Mouse (Mus musculus) liver, embryonic 16.5 days (tissue): ENCODE results near the gene Bicral. TPM values are rescaled to one million over a fixed set of nuclear protein-coding genes. Genes with fewer than 3 reads are reported as not detected.

Experiments
- ATAC-seq: fragments of 200-750 bp; cut with Nextera tagmentation; 2 replicates; pipeline ENCODE4 v1.8.0; 2017; ENCODE audit warnings: low read depth, mild to moderate bottlenecking, moderate number of reproducible peaks, moderate library complexity
- H3K27ac ChIP-seq: fragments of 300-500 bp; sonication (generic); 2 replicates; pipeline ENCODE4 v1.5.1; 2014; ENCODE audit warnings: mild to moderate bottlenecking, low read length
- H3K27me3 ChIP-seq: fragments of 300-500 bp; sonication (generic); 2 replicates; pipeline ENCODE4 v1.6.1; 2014; ENCODE audit warnings: low read depth, low read length, mixed read lengths; ENCODE audit not compliant: control insufficient read depth, insufficient read depth
- H3K36me3 ChIP-seq: fragments of 300-500 bp; sonication (generic); 2 replicates; pipeline ENCODE4 v1.6.1; 2014; ENCODE audit warnings: mild to moderate bottlenecking; ENCODE audit not compliant: control insufficient read depth, insufficient read depth
- H3K4me1 ChIP-seq: fragments of 300-500 bp; sonication (generic); 2 replicates; pipeline ENCODE4 v1.6.1; 2014; ENCODE audit warnings: low read depth, low read length, mixed read lengths; ENCODE audit not compliant: control insufficient read depth
- H3K4me2 ChIP-seq: fragments of 300-500 bp; sonication (generic); 2 replicates; pipeline ENCODE4 v1.6.1; 2014; ENCODE audit warnings: low read depth, low read length, mixed read lengths
- H3K4me3 ChIP-seq: fragments of 300-500 bp; sonication (generic); 2 replicates; pipeline ENCODE4 v1.5.1; 2014; ENCODE audit warnings: low read depth, mild to moderate bottlenecking, low read length
- H3K9ac ChIP-seq: fragments of 300-500 bp; sonication (generic); 2 replicates; pipeline ENCODE4 v1.6.1; 2014; ENCODE audit warnings: low read depth, low read length
- H3K9me3 ChIP-seq: fragments of 300-500 bp; sonication (generic); replicated peaks from 2 replicates; pipeline ENCODE4 v1.6.1; 2016; ENCODE audit warnings: low read length; ENCODE audit not compliant: control insufficient read depth
- WGBS: fragments of 180-500 bp; shearing (Covaris S2); extraction: QIAGEN DNeasy Blood & Tissue Kit; methylation state at CpG from one replicate; pipeline ENCODE4 v1.1.7; 2014; ENCODE audit not compliant: insufficient replicate concordance; 5-methylcytosine and 5-hydroxymethylcytosine counted together
- polyA plus RNA-seq: library from polyadenylated mRNA; unstranded; fragments of >200 nt; fragmentation: Nextera tagmentation; extraction: Ambion mirVana; gene quantifications from 2 replicates; pipeline ENCODE4 v1.2.1, GENCODE M21; 2015

Bicral gene
- polyA plus RNA-seq, 1 experiment from 2014 or later: 2.5 TPM

DNA sequence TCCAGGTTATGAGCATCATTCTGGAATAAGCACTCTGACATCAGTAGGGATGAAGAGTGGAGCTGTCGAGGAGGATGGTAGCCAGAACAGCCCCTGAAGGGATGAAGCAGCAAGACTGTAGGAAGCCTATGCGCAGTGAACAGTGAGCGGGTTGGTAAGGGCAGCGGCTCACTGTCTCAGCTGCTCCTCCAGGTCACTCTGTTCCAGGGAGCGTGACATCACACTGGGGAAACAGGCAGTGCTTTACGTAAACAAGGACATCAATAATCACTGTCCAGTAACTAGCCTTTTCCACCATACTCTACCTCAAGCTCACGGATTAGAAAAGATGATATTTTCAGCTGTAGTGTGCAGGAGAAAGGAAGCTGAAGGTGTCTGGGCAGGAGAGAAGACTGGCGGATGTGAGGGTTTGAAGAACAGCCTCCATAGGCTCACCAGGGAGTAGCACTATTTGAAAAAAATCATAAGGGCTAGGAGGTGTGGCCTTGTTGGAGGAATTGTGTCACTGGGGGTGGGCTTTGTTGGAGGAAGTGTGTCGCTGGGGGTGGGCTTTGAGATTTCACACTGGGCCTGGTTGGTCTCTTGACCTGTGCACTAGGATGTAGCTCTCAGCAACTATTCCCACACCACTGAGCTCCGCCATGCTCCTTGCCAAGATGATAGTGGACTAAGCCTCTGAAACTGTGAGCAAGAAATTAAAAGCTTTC lies 17.8 kb downstream of the Bicral start:
- no peak overlapping the region for H3K27ac ChIP-seq
- no peaks in the 10 kb centered on the region for H3K9me3 ChIP-seq
- no peaks in the 10 kb centered on the region for H3K27me3 ChIP-seq
- H3K9ac ChIP-seq: no peak overlapping the region
- WGBS: 82% methylated on average over 10 of the region's 10 CpGs
- peaks cover 6% of the 10 kb centered on the region for H3K4me1 ChIP-seq
- no peak overlapping the region for H3K4me2 ChIP-seq
- H3K36me3 ChIP-seq: no peaks in the 10 kb centered on the region
- ATAC-seq: no peak
- H3K4me3 ChIP-seq: no peak overlapping the region

DNA sequence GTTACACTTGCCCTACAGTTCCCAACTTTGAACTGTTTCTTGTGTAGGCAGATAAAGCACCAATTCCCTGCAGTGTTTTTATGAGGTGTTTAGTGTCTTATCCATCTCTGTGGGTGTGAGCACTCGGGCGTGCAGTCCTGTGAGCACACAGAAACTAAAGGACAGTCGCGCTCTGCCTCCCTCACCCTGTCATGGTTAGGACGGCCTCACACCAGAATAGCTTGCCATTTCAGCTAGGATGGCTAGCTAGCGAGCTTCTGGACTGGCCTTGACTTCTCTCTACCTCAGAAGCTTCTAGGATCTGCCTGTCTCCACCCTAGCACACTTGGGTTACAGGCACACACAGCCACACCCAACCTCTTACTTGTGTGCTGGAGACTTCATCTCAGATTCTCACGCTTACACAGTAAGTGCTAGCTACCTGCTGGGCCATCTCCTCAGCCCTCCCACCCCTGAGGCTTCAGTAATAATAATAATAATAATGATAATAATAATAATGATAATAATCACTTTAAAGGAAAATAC lies 19.8 kb downstream of the Bicral start:
- ATAC-seq: peak; percentile 35; the same call in 1 of the 2 replicates
- H3K4me1 ChIP-seq: peaks cover 6% of the 10 kb centered on the region
- H3K9me3 ChIP-seq: no peaks in the 10 kb centered on the region
- WGBS: 53% methylated on average over 7 of the region's 7 CpGs
- H3K4me2 ChIP-seq: no peak overlapping the region
- H3K27me3 ChIP-seq: no peaks in the 10 kb centered on the region
- no peak overlapping the region for H3K27ac ChIP-seq
- H3K36me3 ChIP-seq: no peaks in the 10 kb centered on the region
- no peak overlapping the region for H3K9ac ChIP-seq
- no peak overlapping the region for H3K4me3 ChIP-seq

DNA sequence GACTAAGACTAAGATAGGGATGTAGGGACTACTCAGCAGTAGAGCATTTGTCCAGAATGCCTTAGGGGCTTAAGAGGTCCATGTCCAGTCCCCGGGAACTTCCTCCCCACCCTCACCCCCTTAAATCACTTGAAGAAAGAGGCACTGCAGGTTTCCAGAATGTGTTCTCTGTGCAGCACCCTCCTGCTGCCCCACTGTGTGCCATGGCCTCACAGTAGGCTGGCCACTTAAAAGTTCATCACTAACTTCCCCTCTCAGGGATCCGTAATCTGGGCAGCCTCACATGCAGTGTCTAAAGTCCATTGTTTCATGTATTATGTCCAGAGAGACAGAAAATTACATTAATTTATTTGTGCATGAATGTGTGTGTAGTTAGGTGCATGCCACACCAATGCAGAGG lies 20.4 kb downstream of the Bicral start:
- H3K9ac ChIP-seq: no peak overlapping the region
- H3K4me3 ChIP-seq: no peak overlapping the region
- H3K4me2 ChIP-seq: no peak overlapping the region
- peaks cover 6% of the 10 kb centered on the region for H3K4me1 ChIP-seq
- no peak overlapping the region for H3K27ac ChIP-seq
- no peak for ATAC-seq
- no peaks in the 10 kb centered on the region for H3K9me3 ChIP-seq
- no peaks in the 10 kb centered on the region for H3K27me3 ChIP-seq
- whole genome bisulfite sequencing: 82% methylated on average over 2 of the region's 2 CpGs
- H3K36me3 ChIP-seq: no peaks in the 10 kb centered on the region

DNA sequence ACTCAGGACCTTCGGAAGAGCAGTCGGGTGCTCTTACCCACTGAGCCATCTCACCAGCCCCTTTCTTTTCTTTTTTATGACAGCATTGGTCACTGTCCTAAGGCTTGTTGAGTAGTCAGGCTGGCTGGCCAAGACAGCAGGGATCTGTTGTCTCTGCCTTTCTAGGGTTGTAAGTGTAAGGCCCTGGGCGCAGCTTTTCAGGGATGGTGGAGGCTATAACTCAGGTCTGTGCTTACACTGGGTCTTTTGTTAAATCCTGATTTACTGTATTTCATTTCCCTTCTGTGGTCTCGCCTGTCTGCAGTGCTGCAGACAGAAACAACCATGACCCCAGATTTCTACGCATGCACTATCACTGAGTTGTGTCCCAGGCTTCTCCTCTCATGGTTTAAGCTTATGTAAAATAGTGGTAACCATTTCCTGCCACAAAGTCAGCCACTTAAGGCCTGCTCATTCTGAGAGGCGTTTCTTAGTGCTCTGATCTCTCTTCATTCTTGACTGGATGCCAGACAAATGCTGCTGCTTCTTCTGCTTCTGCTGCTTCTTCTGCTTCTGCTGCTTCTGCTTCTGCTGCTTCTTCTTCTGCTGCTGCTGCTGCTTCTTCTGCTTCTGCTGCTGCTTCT lies 23.1 kb downstream of the Bicral start:
- no peak for ATAC-seq
- peaks cover 6% of the 10 kb centered on the region for H3K4me1 ChIP-seq
- no peaks in the 10 kb centered on the region for H3K9me3 ChIP-seq
- H3K36me3 ChIP-seq: no peaks in the 10 kb centered on the region
- H3K9ac ChIP-seq: no peak overlapping the region
- 73% methylated on average over 6 of the region's 6 CpGs for WGBS
- H3K27ac ChIP-seq: no peak overlapping the region
- no peak overlapping the region for H3K4me2 ChIP-seq
- no peak overlapping the region for H3K4me3 ChIP-seq
- H3K27me3 ChIP-seq: no peaks in the 10 kb centered on the region

DNA sequence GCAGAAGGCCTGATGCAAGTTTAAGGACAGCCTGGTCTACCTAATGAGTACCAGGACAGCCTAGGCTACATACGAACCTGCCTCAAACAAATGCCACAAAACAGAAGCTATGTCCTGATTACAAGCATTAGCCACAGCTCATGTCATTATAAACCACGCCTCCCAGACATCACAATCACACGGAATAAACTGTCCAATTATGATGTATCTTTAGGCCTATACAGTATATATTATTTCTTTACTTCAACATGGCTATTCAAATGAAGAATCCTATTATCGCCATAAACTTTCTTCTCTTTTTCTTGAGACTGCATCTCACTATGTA lies 25.3 kb downstream of the Bicral start:
- Histone ChIP-seq H3K27ac (no peak overlapping the region), H3K4me3 (no peak overlapping the region), H3K27me3 (no peaks in the 10 kb centered on the region), H3K9me3 (no peaks in the 10 kb centered on the region), H3K9ac (no peak overlapping the region), H3K36me3 (peaks cover 2% of the 10 kb centered on the region), H3K4me1 (no peaks in the 10 kb centered on the region), H3K4me2 (no peak overlapping the region)
- ATAC-seq: no peak
- 61% methylated on average over 4 of the region's 4 CpGs for WGBS

DNA sequence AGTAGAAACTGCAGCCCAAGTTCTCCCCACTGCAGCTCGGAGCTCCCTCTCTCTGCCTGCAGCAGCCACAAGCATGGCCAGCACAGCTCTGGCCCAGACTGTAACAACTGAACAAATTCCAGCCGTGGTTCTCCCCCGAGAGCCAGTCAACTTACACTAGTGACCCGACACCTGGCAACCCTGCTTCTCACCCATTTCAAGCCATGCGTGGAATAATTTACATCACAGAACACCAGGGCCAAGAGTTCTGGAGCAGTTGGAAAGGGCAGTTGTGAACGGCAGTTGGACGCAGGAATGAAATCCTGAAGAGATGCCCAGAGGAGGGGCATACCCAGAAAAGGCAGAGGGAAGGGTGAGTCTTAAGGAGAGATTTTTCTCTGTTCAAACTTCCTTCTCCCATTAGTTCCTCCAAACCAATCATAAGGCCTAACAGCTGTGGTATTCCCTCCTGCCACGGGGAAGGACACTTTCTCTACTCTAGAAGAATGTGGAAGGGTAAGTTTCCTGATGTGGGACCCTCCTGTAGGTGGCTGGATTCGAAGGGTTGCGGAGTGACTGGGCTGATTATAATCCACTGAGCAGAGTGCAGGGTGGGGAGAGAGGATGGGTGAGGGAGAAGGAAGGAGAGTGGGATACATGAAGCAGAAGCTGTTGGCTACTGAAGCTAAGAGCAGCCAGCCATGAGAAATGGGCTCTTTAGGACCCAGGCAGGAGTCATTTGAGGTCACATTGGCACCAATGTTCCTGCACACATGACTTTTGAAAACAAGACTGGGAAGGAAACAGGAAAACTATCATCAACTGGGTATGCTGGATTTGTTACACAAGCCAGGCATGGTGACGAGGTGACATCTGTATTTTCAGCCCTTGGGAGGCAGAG lies 25.9 kb downstream of the Bicral start:
- Histone ChIP-seq H3K9ac (no peak overlapping the region), H3K9me3 (no peaks in the 10 kb centered on the region), H3K27ac (no peak overlapping the region), H3K4me3 (no peak overlapping the region), H3K27me3 (no peaks in the 10 kb centered on the region), H3K4me1 (no peaks in the 10 kb centered on the region), H3K36me3 (peaks cover 2% of the 10 kb centered on the region), H3K4me2 (no peak overlapping the region)
- WGBS: 77% methylated on average over 11 of the region's 11 CpGs
- no peak for ATAC-seq

DNA sequence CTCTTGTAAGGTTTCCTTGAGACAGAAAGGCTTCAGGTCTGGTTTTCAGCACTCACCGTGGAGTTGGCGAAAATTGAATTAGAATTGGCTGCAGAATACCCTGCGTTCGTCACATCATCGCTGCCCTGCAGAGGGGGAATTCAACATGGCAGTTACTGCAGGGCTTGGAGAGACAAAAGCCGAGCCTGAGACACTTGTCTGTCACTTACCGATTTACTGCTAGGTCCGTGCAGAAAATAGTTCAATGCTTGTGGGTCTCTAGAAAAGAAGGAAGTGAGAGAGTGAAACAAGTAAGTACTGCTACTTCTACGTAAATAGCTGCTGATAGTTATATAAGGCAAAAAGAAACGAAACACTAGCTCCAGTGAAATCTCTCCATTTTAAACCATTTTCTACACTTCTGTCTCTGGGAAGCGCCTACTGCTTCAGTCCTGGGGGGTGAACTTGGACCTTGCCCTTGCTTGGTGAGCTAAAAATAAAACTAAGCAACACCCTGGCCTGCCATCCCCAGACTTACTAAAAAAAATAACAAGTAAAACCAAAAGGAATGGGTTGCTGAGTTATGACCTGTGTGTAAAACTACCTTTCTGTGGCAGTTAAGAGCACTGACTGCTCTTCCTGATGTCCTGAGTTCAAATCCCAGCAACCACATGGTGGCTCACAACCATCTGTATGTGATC lies 28.3 kb downstream of the Bicral start:
- peaks cover 11% of the 10 kb centered on the region for H3K36me3 ChIP-seq
- H3K9me3 ChIP-seq: no peaks in the 10 kb centered on the region
- no peak overlapping the region for H3K4me2 ChIP-seq
- no peak for ATAC-seq
- no peaks in the 10 kb centered on the region for H3K27me3 ChIP-seq
- WGBS: 50% methylated on average over 11 of the region's 11 CpGs
- no peak overlapping the region for H3K4me3 ChIP-seq
- H3K4me1 ChIP-seq: no peaks in the 10 kb centered on the region
- H3K27ac ChIP-seq: no peak overlapping the region
- H3K9ac ChIP-seq: no peak overlapping the region

DNA sequence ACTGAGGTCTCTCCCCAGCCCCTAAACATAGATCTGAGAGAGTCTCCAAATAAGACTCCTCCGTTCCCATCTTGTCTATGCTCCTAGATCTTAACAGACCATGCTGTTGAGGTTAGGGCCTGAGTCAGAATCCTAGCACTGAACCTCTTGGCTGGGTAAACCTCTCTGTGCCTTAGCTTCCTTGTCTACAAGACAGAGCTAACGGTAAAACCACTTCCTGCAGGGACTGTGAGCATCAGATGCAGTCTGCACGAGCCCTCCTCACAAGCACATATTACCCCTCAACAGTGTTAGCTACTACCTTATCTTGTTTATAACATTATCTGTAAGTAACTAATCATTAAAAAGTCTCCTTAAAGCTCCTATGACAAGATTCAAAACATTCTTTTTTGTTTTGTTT lies 29.3 kb downstream of the Bicral start:
- H3K36me3 ChIP-seq: peaks cover 21% of the 10 kb centered on the region

More for the DNA sequence above, 29.3 kb downstream of the Bicral start:
- no peak overlapping the region for H3K4me2 ChIP-seq
- H3K27me3 ChIP-seq: no peaks in the 10 kb centered on the region
- no peak overlapping the region for H3K4me3 ChIP-seq
- 30% methylated on average over 3 of the region's 3 CpGs for WGBS
- H3K4me1 ChIP-seq: no peaks in the 10 kb centered on the region
- ATAC-seq: no peak
- no peaks in the 10 kb centered on the region for H3K9me3 ChIP-seq
- no peak overlapping the region for H3K9ac ChIP-seq
- no peak overlapping the region for H3K27ac ChIP-seq
